Mouse (Mus musculus) c-Kit-positive CD71-positive TER-119-negative erythroid progenitor cells, embryonic 14.5 days (primary cell): ENCODE measurements around the gene Rhov.
A peak's percentile ranks its signal among the peaks of the same experiment; 100 is the strongest.

Experiments
- DNase-seq: peaks from one replicate; pipeline ENCODE4 v3.0.0-alpha.2; 2013; ENCODE audit warnings: low read depth

Rhov gene

DNA sequence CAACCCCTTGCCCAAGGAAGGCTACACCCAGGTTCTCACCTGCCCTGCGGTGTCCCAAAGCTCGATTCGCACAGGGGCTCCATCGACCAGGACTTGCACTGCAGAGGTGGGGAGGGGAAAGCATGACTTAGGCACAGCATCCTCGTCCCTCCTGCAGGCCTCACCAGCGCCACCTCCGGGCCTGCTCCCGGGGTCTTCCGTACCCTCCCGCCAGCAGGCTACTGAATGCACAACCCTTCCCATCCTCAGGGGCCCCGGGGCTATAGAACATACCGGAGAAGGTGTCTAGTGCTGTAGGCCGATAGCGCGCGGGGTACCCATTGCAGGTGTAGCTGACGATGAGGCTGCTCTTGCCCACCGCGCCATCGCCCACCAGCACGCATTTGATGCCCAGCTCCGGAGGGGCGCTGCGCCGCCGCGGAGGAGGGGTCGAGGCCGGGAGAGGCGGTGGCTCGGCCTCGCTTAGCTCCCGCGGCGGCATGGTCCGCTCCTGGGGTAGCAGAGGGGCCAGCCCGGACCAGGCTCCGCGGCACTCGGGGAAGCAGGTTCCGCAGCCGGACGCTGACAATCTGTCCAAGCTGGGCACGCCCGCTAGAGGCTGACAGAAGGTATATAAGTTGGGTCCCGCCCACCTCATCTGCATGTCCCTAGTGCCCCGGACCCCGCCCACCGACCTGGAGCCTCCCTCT is at the start of gene Rhov:
Gene Rhov, minus strand, starts transcription at position 630 of the 689 bp plus-strand sequence.
- DNase-seq: peak; percentile 72

DNA sequence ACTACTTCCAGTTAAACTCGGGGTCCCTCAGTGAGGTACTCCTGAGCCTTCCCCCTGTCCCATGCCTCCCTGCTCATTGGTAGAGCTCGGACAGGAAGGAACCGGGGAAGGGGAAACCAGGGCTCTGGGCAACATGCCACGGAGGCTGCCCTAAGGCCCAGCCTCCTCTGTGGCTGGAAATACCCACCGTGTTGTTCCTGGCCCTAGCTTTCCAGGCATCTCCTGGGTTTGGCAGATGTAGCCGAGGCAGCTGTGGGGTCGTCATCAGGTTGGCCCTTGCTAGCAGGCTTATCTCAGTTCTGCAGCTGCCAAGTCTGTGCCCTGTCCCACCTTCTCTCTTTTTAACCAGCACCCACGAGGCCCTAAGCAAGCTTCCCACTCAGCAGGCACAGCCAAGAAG is 49.5 kb upstream of the Rhov start:
- DNase-seq: no peak

DNA sequence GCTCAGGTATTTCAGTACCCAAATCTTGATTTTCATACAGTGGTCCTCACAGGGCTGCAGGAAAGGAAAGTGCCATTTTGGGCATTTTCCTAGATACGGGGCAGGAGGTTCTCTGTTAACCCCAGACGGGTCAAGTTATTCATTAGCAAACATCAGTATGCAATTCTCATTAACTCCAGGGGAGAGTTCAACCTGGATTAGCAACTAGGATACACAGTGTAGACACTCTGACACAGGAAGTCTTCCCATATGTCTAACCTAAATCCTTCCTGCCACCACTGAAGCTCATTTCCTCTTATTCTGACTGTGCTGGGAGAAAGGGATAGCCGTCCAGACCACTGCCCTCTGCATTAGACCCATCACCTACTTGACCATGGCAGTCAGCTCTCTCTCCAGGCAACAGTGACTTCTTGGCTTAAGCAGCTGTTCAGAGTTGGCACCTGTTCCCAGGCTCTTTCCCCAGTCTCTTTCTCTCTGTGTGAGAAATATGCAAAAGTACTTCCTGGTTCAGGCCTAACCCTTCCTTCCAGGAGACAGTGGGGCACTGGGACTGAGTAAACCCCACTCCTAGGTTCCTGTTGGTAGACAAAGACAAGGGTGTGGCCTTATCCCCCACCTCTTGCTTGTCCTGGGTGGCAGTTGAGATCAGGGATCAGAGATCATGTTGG is 47.1 kb upstream of the Rhov start:
- DNase-seq: no peak

DNA sequence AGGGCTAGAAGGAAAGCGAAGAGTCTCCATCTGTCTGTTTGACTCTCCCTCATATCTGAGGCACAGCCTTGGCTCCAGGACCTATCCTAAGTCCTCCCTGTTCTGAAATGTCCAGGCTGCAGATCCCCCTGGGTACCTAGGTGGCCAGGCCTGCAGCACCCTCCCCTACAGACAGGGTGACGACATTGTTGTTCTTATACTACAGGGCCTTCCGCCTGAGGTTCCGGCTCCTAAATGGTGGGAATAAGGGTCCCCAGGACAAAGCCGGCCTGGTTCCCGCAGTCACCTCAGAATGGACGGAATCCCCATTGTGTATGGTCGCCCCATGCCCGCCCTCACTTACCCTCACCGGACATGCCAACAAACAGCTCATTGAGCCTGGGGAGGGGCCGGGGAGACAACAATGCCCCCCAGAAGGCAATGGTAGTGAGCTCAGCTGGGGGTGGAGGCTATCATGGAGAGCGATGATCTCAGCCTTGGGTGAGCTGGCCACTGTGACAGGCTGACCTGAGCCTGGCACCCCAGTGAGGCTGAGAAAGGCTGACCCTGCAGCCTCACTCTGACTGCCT is 43.8 kb upstream of the Rhov start:
- no peak for DNase-seq

DNA sequence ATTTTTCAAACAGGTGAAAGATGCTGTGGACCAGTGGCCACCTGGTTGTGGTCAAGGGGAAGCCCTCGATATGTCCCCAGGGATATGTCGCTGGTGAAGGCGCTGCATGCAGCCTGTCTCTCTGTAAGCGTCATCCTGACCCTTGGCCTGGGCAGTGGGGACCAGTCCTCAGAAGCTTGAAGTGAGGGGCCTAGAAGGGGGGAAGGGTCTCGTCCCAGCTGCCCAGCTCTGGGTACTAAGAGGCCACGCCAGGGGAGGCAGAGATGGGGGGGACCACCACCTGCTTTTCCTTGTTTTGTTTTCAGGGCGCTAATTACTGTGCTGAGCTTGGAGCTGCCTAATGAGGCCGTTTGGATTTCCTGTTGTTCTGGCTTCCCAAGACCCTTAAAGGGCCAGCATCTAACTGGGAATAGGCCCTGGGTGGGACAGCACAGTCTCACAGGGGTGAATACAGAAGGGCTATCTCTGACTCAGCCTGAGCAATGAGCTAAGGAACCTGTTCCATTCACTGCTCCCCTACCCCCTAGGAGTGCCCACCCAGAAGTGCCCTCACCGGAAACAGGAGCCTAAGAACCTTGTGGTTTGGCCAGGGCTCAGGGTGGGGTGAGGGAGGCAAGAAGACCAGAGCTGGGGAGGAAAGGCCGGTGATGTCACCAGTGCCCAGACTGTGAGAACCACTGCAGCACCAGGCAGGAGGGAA is 42.9 kb upstream of the Rhov start:
- no peak for DNase-seq

DNA sequence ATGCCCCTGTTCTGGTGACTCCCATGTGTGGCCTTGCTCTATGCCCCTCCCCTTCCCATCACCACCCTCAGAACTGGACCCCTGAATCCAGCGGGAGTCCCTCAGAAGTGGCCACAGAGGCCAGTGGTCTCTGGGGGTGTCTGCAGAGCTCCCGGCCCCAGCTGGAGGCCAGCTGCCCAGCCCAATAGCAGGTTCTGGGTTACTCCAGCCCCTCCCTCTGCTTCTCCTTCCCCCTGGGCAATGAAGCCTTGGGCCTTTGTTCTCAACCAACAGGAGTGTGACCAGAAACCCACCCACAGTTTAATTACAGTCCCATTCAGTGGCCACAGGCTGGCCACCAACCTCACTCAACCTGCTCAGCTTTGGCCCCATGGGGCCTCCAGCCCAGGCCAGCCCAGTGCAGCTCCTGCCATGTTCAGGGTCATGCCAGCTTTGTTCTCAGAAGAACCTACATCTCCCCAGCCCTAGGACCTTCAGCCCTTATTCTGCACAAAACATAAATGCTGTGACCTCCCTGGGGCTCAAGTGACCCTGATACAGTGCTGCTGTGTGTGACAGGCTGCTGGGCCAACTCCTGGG is 41.4 kb upstream of the Rhov start:
- no peak for DNase-seq

DNA sequence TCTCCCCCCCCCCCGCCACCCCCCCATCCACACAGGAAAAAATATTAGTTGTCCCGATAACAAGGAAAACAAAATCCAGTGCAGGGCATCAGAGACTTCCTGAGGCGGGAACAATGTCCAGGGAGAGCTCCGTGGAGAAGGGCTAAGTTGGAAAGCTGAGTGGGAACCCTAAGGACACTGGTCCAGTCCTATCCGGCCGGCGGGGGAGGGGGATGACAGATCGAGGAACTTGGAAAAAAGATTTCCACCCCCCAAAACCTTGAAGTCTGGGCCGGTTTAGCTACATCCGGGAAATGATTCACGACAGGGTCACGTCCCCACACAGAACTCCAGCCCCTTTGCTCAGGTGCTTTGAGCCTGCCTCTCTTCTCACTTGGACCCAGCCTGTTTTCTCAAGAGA is 40.5 kb upstream of the Rhov start:
- DNase-seq: no peak

DNA sequence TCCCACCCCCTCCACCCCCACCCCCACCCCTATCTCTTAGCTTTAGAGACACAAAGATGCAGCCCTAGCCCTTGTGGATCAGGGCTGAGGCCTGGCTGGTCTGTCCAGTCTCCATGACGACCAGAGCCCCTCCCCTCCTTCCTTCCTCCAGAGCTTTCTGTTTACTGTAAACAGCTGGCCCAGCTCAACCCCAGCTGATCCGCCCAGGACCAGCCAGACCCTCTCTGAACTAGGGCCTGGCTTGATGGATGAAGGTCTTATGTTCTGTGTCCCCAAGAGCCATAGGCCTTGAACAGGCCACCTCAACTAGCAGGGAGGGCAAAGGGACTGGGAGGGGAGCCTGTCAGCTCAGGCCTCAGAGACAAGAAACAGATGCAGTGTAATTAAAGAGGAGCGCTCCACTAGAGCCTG is 33.7 kb upstream of the Rhov start:
- no peak for DNase-seq

DNA sequence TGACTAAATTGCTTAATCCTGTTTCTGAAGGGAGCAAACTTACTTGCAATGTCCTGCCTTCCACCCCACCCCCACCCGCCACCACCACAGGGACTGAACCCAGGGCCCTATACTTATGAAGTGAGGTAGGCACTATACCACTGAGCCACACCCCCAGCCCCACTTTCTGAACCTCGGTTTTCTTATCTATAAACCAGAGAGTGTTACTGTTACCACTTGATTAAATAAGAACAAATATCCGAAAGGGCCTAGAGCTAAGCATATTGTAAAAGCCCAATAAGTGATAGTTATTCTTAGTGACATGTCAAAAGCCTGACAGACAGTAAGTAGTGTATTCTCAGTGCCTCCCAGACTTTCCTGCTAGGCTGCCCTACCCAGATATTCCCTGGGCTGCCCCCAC is 33.3 kb upstream of the Rhov start:
- no peak for DNase-seq

DNA sequence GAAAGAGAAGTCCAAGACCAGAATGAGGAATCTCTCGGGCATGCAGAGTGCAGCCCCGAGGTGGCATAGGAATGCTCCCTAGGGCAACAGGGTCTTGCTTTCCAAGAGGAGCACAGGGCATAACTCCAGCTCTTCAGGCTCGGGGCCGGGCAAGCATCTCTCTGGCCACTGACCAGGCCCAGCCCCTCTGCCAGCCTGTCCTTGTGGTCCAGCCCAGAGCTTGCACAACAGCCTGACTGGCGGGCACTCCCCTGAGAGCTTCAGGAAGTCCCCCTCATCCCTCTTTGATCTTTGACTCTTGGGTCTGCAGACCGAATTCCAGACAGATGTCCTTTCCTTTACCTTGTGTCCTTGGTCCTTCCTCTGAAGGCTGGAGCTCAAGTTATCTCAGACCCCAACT is 31.8 kb upstream of the Rhov start:
- DNase-seq: no peak

DNA sequence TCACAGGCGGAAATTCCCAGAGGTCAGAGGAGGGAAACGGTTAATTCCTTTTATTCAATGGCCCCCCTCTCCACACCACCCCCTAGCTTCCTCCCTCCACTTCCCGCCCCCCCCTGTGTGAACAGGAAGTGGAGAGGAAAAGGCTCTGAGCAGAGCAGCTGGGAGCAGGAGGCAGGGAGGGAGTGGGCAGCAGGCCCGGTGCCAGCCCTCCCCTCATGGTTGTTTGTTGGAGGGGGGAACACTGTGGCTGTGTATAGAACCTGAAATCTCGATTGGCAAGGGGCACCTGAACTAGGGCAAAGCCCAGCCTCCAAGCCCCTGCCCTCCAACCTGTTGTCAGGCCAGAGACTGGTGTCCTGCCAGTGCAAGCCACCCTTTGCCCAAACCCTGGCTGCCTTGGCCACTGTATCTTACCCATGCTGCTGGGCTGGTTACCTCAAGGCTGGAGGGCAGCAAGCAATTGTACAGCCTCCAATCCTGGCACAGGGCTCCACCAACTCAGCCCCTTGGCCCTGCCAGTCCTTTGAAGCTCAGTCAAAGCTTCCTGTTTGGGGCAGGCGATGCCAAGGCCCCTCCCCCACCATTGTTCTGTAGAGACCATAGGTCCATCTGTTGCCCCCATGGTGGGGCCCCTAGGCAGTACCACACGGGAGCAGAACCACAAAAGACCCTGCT is 29.9 kb upstream of the Rhov start:
- DNase-seq: no peak

DNA sequence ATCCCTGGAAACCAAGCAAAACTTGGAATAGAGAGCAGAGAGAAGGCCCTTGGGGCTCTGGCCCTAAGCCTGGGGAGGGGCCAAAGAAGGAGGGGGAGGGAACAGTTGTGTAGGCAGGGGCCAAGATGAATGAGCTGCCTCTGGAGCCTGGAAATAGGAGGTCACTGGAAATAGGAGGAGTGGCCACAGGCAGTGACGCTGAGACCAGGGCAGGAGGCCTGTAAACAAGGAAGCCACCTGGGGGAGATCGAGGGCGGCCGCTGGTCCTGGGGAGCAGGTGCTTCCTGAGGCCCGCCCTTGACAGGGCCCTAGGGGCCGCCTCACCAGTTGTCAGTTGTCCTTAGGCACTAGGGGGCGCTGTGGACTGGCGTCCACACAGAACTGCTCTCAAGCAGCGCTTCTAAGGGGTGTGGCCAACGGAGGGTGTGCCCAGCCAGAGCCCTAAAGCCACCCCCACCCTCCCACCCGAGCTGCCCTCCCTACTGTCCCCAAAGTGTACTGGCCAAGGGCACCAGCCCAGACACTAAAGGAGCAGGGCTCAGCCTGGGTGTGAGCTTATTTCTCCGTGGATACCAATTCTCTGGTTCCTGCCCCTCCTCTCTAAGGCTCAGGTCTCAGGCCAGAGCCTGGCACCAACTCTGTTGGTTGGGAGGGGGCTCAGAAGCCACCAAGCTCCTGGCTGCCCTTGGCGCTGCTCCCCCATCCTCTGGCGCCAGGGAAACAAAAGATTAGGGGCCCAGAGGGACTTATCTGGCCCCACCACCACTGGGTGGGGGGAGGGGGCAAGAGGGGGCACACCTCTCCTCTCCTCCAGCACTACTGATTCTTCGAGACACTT is 29.1 kb upstream of the Rhov start:
- peak; percentile 97 for DNase-seq

DNA sequence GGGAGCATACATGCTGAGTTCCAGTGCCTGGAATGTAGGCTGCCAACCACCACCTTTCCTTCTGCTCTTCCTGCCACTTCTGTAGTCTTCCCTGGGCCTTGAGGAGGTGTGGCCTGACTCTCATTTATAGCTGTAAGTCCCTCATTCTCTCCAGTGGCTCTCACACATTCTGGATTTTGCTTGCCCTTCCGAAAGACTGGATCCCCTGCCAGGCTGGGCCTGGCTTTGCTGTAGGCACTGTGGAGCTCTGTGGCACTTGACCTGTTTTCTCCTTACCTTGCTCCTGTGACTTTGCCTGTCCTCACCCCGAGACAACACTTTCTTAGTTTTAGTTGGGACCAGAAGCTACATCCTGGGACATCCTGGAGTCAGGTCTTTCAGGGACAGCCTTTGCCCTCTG is 27.8 kb upstream of the Rhov start:
- DNase-seq: no peak

DNA sequence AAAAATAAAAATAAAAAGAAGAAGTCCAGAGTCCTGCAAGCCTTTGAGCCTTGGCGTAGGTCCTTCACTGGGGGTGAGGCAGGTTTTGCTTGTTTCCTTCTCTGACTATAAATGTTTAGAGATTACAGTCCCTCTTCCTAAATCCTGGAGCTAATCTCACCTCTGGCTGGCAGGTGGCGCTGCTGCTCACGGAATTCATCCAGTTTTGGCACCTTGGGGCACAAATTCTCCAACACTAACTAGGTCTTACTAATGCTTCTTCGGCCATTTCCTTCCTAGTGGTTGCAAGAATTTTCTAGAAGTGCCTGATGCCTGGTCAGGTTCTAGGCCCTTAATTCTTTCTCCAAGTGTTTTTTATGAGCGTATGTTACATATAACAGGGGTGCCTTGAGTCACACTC is 27.3 kb upstream of the Rhov start:
- DNase-seq: peak; percentile 69

DNA sequence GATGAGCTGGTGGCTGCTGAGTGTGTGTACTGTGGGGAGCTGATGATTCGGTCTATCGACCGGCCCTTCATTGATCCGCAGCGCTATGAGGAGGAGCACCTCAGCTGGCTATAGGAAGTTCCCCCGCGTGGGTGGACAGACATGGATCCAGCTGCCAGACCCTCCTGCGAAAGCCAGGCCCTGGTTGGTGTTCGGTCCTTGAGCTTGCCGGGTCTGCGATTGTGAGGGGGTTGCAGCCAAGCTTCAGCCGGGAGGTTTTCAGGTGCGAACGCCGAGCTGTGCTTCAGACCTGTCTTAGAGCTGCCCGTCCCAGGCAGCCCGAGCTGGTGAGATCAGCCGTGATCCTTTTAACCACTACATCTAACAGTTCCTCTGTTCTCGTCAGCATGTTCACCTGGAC is 26.4 kb upstream of the Rhov start:
- DNase-seq: no peak

DNA sequence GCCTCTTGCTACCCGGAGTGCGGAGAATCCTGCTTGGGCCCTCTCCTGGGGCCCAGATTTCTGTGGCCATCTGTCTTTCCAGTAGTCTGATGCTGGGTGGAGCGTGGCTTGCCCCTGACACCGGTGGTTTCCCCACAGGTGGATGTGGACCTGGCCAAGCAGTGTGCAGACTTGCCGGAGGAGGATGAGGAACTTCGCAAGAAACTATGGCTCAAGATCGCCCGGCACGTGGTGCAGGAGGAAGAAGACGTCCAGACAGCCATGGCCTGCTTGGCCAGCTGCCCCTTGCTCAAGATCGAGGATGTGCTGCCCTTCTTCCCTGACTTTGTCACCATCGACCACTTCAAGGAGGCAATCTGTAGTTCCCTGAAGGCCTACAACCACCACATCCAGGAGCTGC is 25.7 kb upstream of the Rhov start:
- DNase-seq: no peak

DNA sequence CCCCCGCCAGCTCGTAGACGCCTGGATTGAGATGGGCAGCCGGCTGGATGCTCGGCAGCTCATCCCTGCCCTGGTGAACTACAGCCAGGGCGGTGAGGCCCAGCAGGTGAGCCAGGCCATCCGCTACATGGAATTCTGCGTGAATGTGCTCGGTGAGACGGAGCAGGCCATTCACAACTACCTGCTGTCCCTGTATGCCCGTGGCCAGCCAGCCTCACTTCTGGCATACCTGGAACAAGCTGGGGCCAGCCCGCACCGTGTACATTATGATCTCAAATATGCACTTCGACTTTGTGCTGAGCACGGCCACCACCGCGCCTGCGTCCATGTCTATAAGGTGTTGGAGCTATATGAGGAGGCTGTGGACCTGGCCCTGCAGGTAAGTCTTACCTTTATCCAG is 23.3 kb upstream of the Rhov start:
- no peak for DNase-seq

DNA sequence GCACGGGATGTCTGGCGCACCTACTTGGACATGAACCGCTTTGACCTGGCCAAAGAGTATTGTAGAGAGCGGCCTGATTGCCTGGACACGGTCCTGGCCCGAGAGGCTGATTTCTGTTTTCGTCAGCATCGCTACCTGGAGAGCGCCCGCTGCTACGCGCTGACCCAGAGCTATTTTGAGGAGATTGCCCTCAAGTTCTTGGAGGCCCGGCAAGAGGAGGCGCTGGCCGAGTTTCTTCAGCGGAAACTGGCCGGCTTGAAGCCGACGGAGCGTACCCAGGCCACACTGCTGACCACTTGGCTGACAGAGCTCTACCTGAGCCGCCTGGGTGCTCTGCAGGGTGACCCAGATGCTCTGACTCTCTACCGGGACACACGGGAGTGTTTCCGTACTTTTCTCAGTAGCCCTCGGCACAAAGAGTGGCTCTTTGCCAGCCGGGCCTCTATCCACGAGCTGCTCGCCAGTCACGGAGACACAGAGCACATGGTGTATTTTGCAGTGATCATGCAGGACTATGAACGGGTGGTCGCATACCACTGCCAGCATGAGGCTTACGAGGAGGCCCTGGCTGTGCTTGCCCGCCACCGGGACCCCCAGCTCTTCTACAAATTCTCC is 22.8 kb upstream of the Rhov start:
- DNase-seq: no peak

DNA sequence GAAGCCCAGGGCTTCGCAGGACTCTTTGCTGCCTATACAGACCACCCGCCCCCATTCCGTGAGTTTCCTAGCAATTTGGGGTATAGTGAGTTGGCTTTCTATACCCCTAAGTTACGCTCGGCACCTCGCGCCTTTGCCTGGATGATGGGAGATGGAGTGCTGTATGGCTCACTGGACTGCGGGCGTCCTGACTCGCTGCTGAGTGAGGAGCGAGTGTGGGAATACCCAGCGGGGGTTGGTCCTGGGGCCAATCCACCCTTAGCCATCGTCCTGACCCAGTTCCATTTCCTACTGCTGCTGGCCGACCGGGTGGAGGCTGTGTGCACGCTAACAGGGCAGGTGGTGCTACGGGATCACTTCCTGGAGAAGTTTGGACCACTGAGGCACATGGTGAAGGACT is 22.2 kb upstream of the Rhov start:
- DNase-seq: no peak

DNA sequence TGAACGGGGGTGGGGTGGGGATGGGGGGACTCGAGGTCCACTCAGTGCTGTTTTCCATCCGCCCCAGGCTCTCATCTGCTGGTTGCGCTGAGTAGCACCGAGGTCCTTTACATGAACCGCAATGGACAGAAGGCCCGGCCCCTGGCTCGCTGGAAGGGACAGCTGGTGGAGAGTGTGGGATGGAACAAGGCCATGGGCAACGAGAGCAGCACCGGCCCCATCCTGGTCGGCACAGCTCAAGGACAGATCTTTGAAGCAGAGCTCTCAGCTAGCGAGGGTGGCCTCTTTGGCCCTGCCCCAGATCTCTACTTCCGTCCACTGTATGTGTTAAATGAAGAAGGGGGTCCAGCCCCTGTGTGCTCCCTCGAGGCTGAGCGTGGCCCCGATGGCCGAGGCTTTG is 21.8 kb upstream of the Rhov start:
- DNase-seq: no peak

DNA sequence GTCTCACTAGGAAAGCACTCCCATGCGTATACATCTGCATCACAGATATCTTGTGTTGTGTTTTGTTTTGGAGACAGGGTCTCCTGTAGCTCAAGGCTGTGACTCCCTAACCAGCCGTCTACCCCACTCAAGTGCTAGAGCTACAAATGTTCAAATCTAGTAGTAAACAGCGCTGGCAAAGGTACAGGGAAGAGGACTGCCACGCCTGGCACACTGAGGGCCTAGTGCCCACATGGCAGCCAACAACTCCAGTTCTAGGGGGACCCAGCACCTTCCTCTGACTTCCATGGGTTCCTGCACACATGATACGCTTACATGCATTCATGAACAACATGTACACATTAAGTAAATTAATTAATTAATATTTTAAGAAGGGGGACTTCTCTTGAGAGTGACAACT is 21.2 kb upstream of the Rhov start:
- no peak for DNase-seq
